Mouse (Mus musculus) naive thymus-derived CD4-positive, alpha-beta T cell, adult 5 months (primary cell): ENCODE data around the gene Olfr514. TPM values are rescaled to one million over a fixed set of nuclear protein-coding genes. Genes with fewer than 3 reads are reported as not detected.

Experiments used
- polyA plus RNA-seq: library from polyadenylated mRNA; unstranded; fragments of 100-300 nt; shearing (Covaris generic); gene quantifications from one replicate; pipeline ENCODE4 v1.2.1, GENCODE M21; 2017

Gene Olfr514
- not detected for polyA plus RNA-seq

GRCm38 (mm10) chr7:108825897-108826296 lies at the start of gene Olfr514:
Olfr514 (minus strand) TSS chr7:108825997.

GRCm38 (mm10) chr7:108872279-108872678 lies 46.5 kb upstream of the Olfr514 start, which contains the start of gene Olfr517:
Olfr517 (minus strand) TSS chr7:108872379.

GRCm38 (mm10) chr7:108850429-108850828 lies 24.6 kb upstream of the Olfr514 start, which contains the start of gene Olfr516:
Olfr516 (minus strand) TSS chr7:108850529.

Other genes with a start within 250 kb of the Olfr514 start
- gene Olfr506, start 215.2 kb downstream of the Olfr514 start, polyA plus RNA-seq = not detected
- gene Olfr507, start 204.2 kb downstream of the Olfr514 start, polyA plus RNA-seq = not detected
- gene Olfr508, start 196.0 kb downstream of the Olfr514 start, polyA plus RNA-seq = not detected
- gene Olfr509, start 174.1 kb downstream of the Olfr514 start, polyA plus RNA-seq = not detected
- not detected for gene Olfr510, start 159.6 kb downstream of the Olfr514 start, polyA plus RNA-seq
- gene Olfr512, start 112.7 kb downstream of the Olfr514 start, polyA plus RNA-seq = not detected
- not detected for gene Olfr513, start 75.0 kb downstream of the Olfr514 start, polyA plus RNA-seq
- not detected for gene Olfr516, start 24.5 kb upstream of the Olfr514 start, polyA plus RNA-seq
- gene Olfr517, start 46.4 kb upstream of the Olfr514 start, polyA plus RNA-seq = not detected
- gene Olfr518, start 59.0 kb upstream of the Olfr514 start, polyA plus RNA-seq = not detected
- gene Olfr519, start 68.4 kb upstream of the Olfr514 start, polyA plus RNA-seq = not detected
- gene Nlrp10, start 104.2 kb upstream of the Olfr514 start, polyA plus RNA-seq = not detected
- gene Eif3f, start 108.4 kb upstream of the Olfr514 start, polyA plus RNA-seq = 159 TPM
- not detected for gene Tub, start 124.3 kb upstream of the Olfr514 start, polyA plus RNA-seq